Mouse (Mus musculus) urinary bladder, adult 18-20 months (tissue): ENCODE data around the gene Lcmt1.

Experiments
- DNase-seq, 2 experiments: peaks; one replicate each; pipeline ENCODE4 v3.0.0; 2022; ENCODE audit warnings: low spot score in 2 of 2, mixed read lengths in 2 of 2

Gene Lcmt1

GRCm38 (mm10) chr7:123369759-123370481, at the start of gene Lcmt1, which contains the start of gene Arhgap17:
Gene Lcmt1 (plus strand): TSS chr7:123369784.
Gene Arhgap17 (minus strand): TSS chr7:123369915.
- DNase-seq = peak; percentile 95 to 97

GRCm38 (mm10) chr7:123322452-123323121, 47.0 kb upstream of the Lcmt1 start:
- no peak for DNase-seq

- DNase-seq = no peak
These were observed 46.2 kb upstream of the Lcmt1 start for GRCm38 (mm10) chr7:123323388-123323787.

GRCm38 (mm10) chr7:123324105-123324504, 45.5 kb upstream of the Lcmt1 start:
- DNase-seq = no peak

GRCm38 (mm10) chr7:123326062-123326461, 43.5 kb upstream of the Lcmt1 start:
- no peak for DNase-seq

GRCm38 (mm10) chr7:123326901-123327300, 42.7 kb upstream of the Lcmt1 start:
- no peak for DNase-seq

- DNase-seq = no peak
These were observed 41.7 kb upstream of the Lcmt1 start for GRCm38 (mm10) chr7:123327909-123328308.

GRCm38 (mm10) chr7:123330506-123330905, 39.1 kb upstream of the Lcmt1 start:
- no peak for DNase-seq

- no peak for DNase-seq
These were observed 33.3 kb upstream of the Lcmt1 start for GRCm38 (mm10) chr7:123336322-123336721.

- no peak for DNase-seq
These were observed 31.2 kb upstream of the Lcmt1 start for GRCm38 (mm10) chr7:123338351-123338750.

- DNase-seq = no peak
These were observed 27.7 kb upstream of the Lcmt1 start for GRCm38 (mm10) chr7:123341896-123342295.

GRCm38 (mm10) chr7:123344079-123344780, 25.4 kb upstream of the Lcmt1 start:
- no peak for DNase-seq

- DNase-seq = no peak
These were observed 24.5 kb upstream of the Lcmt1 start for GRCm38 (mm10) chr7:123345041-123345544.

- DNase-seq = no peak
These were observed 22.8 kb upstream of the Lcmt1 start for GRCm38 (mm10) chr7:123346631-123347290.

GRCm38 (mm10) chr7:123349813-123350212, 19.8 kb upstream of the Lcmt1 start:
- no peak for DNase-seq

- DNase-seq = no peak
These were observed 19.3 kb upstream of the Lcmt1 start for GRCm38 (mm10) chr7:123350243-123350642.

GRCm38 (mm10) chr7:123353081-123353480, 16.5 kb upstream of the Lcmt1 start:
- no peak for DNase-seq

- no peak for DNase-seq
These were observed 15.7 kb upstream of the Lcmt1 start for GRCm38 (mm10) chr7:123353879-123354278.

- no peak for DNase-seq
These were observed 15.2 kb upstream of the Lcmt1 start for GRCm38 (mm10) chr7:123354392-123354791.

- no peak for DNase-seq
These were observed 14.7 kb upstream of the Lcmt1 start for GRCm38 (mm10) chr7:123354851-123355250.

- no peak for DNase-seq
These were observed 13.4 kb upstream of the Lcmt1 start for GRCm38 (mm10) chr7:123356158-123356557.

- no peak for DNase-seq
These were observed 10.5 kb upstream of the Lcmt1 start for GRCm38 (mm10) chr7:123359101-123359500.
